ENCODE assay signal across 26 mouse cellular contexts in genomic region chr3:14979116-14979613, GRCm38 (mm10).
DNase-seq lines count a peak whose midpoint lies in the region; ATAC-seq and TF ChIP-seq lines count a peak whose summit lies in the region.
"Had no signal": no experiment of that assay in that cellular context is flagged by ENCODE, and none has a peak within 500 bp of the region (broad histone marks: within the 10 kb centered on the region; RNA-seq: fewer than 3 reads in every experiment).

No protein-coding gene starts in this region.

- no peaks in the 10 kb centered on the region for H3K9me3 ChIP-seq in intestine, postnatal 0 days (ENCODE audit: control insufficient read depth)
- H3K9me3 ChIP-seq: forebrain, embryonic 10.5 days; forebrain, embryonic 13.5 days; G1E; hindbrain, embryonic 10.5 days; hindbrain, embryonic 13.5 days had no signal

- TF ChIP-seq CTCF in intestine, postnatal 0 days (IDR thresholded peaks at IDR 0.05; ENCODE audit: low read depth): no peak

- no peak overlapping the region for H3K9ac ChIP-seq in intestine, postnatal 0 days (ENCODE audit: low read depth, low read length)
- H3K9ac ChIP-seq: forebrain, embryonic 13.5 days; hindbrain, embryonic 13.5 days had no signal

- peak; percentile 35 for DNase-seq in lung, postnatal 36 days
- DNase-seq in lung, postnatal 10 days: no peak
- peak; percentile 84 for DNase-seq in Muller cell, postnatal 12 days (ENCODE audit: inconsistent ontology term)
- DNase-seq in induced T-regulatory cell, adult 2 months (ENCODE audit: low read depth): peak; percentile 5
- no peak for DNase-seq in right cerebral cortex, postnatal 10 days (ENCODE audit: low spot score in 2 of 2)
- DNase-seq in adrenal gland, adult 8-10 months: no peak
- DNase-seq in cerebellum, postnatal 14 days: no peak
- DNase-seq: adrenal gland, postnatal 14 days; cerebellum, adult 11-12 months; cerebellum, adult 8-10 months; cerebellum, postnatal 10 days; gastrocnemius, adult 2 months; gastrocnemius, postnatal 14 days; heart, adult 11 months had no signal

- no peak overlapping the region for H3K4me2 ChIP-seq in intestine, postnatal 0 days (replicated peaks; ENCODE audit: low read depth)
- H3K4me2 ChIP-seq: forebrain, embryonic 13.5 days; heart, embryonic 11.5 days; hindbrain, embryonic 13.5 days had no signal

- no peaks in the 10 kb centered on the region for H3K36me3 ChIP-seq in intestine, postnatal 0 days (ENCODE audit: control insufficient read depth, insufficient read depth)
- H3K36me3 ChIP-seq: forebrain, embryonic 10.5 days; G1E; hindbrain, embryonic 10.5 days; hindbrain, embryonic 13.5 days had no signal

- no peak for ATAC-seq in intestine, postnatal 0 days
- ATAC-seq: forebrain, embryonic 13.5 days; forebrain, embryonic 16.5 days; hindbrain, embryonic 16.5 days; inflammation-experienced regulatory T-cells, adult 6 months; intestine, embryonic 16.5 days had no signal

- H3K4me1 ChIP-seq in intestine, postnatal 0 days (replicated peaks; ENCODE audit: control insufficient read depth, insufficient read depth, low read length): no peaks in the 10 kb centered on the region
- H3K4me1 ChIP-seq: forebrain, embryonic 13.5 days; hindbrain, embryonic 10.5 days; hindbrain, embryonic 13.5 days had no signal

- 65% methylated on average over 5 of the region's 5 CpGs for WGBS in intestine, postnatal 0 days

- no peak overlapping the region for H3K4me3 ChIP-seq in intestine, postnatal 0 days (ENCODE audit: low read depth, low read length)
- H3K4me3 ChIP-seq: forebrain, embryonic 10.5 days; forebrain, embryonic 13.5 days; gastrocnemius, adult 2 months; hindbrain, embryonic 10.5 days; hindbrain, embryonic 13.5 days had no signal

- H3K27ac ChIP-seq in intestine, postnatal 0 days (ENCODE audit: low read depth, low read length): no peak overlapping the region
- H3K27ac ChIP-seq: forebrain, embryonic 10.5 days; forebrain, embryonic 13.5 days; gastrocnemius, adult 2 months; hindbrain, embryonic 10.5 days; hindbrain, embryonic 13.5 days had no signal

- no peaks in the 10 kb centered on the region for H3K27me3 ChIP-seq in intestine, postnatal 0 days (replicated peaks; ENCODE audit: control insufficient read depth, insufficient read depth, low read length)
- H3K27me3 ChIP-seq: CH12.LX; forebrain, embryonic 13.5 days; hindbrain, embryonic 13.5 days had no signal

Comparison
In these comparisons a context has a peak if more than half of its experiments do, and no peak if none do; other contexts are left out.
1. DNase-seq: peak in lung, postnatal 36 days (single experiment), Muller cell, postnatal 12 days (single experiment) and induced T-regulatory cell, adult 2 months (single experiment); none in lung, postnatal 10 days (single experiment), right cerebral cortex, postnatal 10 days (0 of 2), adrenal gland, adult 8-10 months (single experiment) and cerebellum, postnatal 14 days (0 of 2).